Mouse (Mus musculus) right cerebral cortex, adult 2 months (tissue): Measurements from ENCODE around the gene Hcar2.

Source experiments
- DNase-seq, 2 experiments: peaks; one replicate each; pipeline ENCODE4 v3.0.0; 2021 to 2022; ENCODE audit warnings: low spot score in 2 of 2

Gene Hcar2

DNA sequence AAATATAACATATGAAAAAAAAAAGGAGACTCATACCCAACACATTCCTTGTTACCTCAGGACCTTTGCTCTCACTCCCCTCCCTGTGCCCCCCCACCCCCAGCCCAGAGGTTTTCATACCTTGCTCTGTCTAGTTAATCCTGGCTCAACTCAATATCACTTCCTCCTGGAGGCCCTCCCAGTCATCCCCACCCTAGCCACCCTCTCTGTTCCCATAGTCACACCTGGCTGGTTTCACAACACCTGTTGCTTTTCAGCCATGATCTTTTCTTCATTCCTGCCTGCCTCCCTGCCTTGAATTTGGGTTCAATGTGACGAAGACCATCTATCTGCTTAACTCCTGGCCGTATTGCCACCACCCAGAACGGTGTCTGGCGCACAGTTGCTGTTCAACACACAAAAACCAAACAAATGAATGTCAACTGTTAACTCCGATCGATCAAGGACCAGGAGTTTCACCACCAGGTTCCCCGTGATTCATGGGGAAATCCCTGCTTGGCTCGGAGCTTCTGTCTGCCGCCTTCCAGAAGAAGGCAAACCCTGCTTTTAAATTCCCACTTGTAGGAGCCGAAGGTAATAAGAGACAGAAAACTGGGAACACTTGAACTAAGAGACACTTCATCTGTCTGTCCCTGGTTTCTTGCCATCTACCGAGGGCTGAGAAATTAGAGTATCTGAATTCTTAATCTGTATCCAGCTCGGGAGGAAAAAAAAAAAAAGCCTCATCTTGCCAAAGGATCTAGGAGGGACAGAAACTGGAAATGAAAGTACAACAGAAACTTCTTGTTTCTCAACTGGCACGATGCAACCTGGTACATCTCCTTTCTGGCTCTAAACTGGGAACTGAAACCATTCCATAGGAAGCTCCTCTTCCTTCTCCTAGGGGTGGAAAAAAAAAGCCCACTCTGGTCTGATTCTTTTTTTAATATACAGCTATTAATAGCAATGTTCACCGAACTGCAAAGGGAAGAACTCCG lies 2.6 kb downstream of the Hcar2 start:
- no peak for DNase-seq

- DNase-seq = no peak
Measured at GRCm38 (mm10) chr5:123858798-123859197, 6.5 kb downstream of the Hcar2 start.

DNA sequence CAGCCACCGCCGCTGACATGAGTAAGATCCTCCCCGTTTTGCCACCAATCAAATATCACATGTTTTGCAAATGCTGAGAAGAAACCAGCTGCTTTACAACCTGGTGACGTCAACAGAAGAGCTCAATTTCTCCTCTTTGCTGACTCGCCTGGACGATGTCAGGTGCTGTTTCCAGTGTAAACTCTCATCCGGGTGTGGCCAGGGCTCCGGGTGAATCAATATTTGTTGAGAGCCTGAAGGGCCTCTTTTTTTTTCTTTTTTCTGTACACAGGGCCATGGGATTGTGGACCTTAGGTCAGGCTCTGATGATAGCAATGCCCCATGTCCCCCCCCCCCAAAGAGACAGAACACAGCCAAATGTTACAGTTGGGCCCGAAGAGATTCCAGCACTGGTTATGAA lies 10.8 kb downstream of the Hcar2 start:
- no peak for DNase-seq

- DNase-seq = no peak
Measured at GRCm38 (mm10) chr5:123853877-123854504, 11.3 kb downstream of the Hcar2 start.

- no peak for DNase-seq
Measured at GRCm38 (mm10) chr5:123851398-123851797, 13.9 kb downstream of the Hcar2 start.

GRCm38 (mm10) chr5:123844316-123844715 lies 21.0 kb downstream of the Hcar2 start:
- DNase-seq = no peak

GRCm38 (mm10) chr5:123843816-123844215 lies 21.5 kb downstream of the Hcar2 start:
- DNase-seq = no peak

DNA sequence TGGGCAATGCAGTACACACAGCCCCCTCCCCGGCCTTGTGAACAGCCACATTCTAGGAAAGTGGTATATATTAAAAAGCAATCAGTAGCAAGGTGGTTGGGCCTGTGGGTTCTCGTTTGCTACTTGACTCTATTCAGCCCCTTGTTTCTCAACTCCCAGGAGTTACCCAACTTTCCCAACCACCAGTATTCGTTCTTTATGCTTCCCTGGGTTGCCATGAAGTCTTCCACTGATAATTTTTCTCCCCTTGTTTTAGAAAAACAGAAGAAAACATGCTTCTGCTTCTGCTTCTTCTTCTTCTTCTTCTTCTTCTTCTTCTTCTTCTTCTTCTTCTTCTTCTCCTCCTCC lies 22.4 kb downstream of the Hcar2 start:
- DNase-seq = no peak

- DNase-seq = no peak
Measured at GRCm38 (mm10) chr5:123842221-123842934, 22.9 kb downstream of the Hcar2 start.

DNA sequence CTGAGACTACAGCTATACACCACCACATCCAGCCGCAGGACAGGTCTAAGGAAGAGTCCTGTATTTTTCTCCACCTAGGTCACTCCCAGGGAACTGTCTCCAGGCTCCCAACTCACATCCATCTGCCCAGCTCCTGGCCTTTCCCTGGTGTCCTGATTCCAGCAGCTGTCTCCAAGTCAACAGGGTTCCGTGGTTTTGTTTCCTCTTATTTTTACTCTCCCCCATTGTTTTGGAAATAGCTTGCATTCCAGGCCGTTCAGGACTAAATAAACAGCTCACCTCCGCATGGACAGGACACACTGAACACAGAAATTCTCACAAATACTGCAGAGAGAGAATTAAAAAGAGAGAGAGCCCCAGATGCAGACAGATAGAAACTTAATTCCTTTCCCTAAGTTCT lies 27.9 kb downstream of the Hcar2 start:
- DNase-seq = no peak

GRCm38 (mm10) chr5:123834836-123835235 lies 30.5 kb downstream of the Hcar2 start:
- DNase-seq = no peak

DNA sequence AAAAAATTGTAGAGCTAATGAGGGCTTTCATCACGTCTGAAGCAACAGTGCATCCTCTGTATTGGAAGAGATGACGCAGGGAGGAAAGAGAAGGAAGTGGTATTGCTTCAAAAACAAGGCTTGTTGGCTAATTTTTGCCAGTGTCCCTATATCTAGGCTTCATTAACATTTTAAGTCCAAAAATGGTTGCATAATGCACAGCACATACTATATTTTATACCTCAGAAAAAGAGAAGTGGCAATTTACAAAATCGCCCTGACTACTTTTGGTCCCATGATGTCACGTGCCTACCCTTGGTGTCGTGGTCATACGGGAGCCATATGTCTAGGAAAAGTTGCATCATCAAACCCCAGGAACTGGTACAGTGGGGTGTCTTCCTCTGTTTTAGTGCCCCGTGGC lies 33.0 kb downstream of the Hcar2 start:
- DNase-seq = no peak

DNA sequence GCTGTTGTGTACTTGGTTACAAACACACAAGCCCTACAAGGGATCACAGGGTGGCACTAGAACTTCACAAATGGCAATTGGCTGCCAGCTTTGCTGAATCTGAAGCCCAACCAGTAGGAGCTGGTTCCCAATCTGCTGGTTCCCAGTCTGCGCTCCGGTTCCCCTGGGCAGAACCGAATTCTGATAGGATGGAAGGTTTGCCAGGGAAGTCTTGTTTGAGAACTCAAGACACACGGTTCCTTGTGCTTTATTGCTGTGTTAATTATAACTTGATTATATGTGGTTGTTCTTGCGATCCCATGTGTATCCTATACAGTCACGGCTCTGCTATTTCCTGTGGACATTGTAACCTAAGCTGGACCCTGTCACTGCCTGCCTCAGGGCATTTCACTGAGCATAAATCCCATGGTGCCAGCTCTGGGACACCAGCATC lies 37.6 kb downstream of the Hcar2 start:
- DNase-seq = peak in 1 of 2 experiments; percentile 37

DNA sequence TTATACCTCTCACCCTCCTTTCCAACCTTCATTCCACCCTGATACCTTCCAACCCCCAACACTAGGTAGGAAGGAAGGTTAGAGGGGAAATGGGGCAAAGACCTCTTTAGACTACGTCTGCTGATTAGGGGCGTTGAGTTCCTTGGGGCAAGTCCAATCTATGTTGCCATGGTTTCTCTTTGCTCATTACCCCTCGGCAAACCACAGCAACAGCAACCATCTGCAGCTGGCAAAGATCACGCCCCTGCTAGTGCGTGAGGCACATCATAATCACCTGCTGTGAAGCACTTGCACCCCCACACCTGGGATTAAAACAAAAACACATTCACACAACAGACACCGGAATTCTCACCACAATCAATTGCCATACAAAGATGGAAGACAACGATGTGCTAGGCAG lies 42.6 kb downstream of the Hcar2 start:
- DNase-seq = no peak

DNA sequence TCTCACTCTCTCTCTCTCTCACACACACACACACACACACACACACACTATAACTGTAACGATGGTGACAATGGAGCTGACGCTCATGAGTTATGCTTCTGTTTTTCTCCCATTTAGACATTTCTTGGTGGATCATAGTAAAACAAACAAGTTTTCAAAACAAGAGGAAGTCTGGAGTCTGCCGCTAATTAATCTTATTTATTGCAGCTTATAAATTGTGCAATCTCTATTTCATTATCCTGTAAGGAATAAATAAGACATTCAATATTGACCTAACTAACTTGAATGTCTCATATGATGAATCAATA lies 44.1 kb downstream of the Hcar2 start:
- DNase-seq = no peak

GRCm38 (mm10) chr5:123820501-123821263 lies 44.6 kb downstream of the Hcar2 start:
- DNase-seq = no peak

DNA sequence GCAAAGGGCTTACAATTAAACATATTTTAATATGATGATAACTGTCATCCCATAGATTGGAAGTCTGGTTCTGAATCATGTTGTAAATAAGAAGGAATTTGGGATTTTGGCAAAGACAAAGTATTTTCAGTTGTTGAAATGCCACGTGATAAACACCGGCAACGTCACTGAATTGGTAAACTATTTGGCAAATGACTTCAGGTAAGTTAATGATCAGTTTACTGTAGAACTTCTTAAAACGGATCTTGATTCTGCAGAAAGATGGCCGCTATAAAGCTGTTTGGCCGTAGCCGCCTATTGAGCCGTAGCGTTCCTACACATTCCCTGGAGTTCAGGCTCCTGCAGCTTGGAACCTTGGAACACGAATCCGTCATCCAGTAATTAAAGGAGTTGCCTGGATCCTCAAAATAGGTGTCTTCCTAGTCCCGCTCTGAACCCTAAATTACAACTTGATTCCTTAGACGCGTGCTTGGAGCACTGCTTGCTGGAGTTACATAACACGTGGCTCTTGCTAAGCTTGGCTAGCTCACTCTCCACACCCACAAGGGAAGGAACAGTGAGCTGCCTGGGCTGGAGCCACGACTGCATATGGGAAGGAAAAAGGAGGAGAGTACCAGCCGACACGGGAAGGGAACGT lies 46.2 kb downstream of the Hcar2 start:
- DNase-seq = peak; percentile 67 to 70

GRCm38 (mm10) chr5:123816891-123817290 lies 48.4 kb downstream of the Hcar2 start:
- no peak for DNase-seq
